Mouse (Mus musculus) CD4-positive, CD25-positive, alpha-beta regulatory T cell, adult 2 months (primary cell): Measurements from ENCODE around the gene Abcf2.
A peak's percentile ranks its signal among the peaks of the same experiment; 100 is the strongest.

Experiments
- DNase-seq: peaks from one replicate; pipeline ENCODE4 v3.0.0-alpha.2; 2012; ENCODE audit warnings: low read depth, low spot score

Gene Abcf2

DNA sequence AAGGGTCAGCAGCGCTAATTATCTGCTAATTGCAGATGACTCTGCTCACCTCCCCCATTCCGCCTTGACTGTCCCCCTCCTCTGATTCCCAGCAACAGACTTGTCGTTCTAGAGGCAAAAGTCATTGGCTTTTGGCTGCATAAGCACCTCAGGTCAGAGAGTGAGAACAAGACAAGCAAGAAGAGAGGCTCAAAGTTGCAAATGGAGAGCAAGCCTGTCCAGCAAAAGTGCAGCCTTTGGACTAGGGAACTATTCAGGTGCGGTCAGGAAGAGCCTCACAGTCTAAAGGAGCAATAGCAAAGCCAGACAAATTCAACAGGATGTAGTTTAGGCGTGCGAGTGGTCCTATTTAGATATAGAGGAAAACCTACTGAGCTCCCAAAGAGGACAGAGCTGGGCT lies 49.5 kb downstream of the Abcf2 start:
- DNase-seq, result no peak

DNA sequence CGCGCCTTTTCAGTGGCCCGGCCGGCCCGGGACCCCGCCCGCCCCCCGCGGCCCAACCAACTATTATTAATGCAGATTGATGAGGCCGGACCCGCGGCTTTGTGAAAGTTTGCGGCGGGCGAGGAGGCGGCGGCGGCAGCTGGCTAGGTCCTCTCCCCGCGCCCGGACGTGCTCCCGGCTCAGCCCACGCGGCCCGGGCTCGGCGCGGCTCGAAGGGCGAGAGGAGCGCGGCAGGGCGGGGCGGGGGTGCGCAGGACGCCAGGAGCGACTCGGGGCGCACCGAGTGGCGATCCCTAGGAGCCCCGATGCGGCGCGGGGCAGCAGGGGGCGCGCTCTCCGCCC lies 50.4 kb downstream of the Abcf2 start, which contains the start of gene Gbx1:
Gene Gbx1 (minus strand): TSS at position 314 of the 342 bp plus-strand sequence.
- DNase-seq, result peak; percentile 49

DNA sequence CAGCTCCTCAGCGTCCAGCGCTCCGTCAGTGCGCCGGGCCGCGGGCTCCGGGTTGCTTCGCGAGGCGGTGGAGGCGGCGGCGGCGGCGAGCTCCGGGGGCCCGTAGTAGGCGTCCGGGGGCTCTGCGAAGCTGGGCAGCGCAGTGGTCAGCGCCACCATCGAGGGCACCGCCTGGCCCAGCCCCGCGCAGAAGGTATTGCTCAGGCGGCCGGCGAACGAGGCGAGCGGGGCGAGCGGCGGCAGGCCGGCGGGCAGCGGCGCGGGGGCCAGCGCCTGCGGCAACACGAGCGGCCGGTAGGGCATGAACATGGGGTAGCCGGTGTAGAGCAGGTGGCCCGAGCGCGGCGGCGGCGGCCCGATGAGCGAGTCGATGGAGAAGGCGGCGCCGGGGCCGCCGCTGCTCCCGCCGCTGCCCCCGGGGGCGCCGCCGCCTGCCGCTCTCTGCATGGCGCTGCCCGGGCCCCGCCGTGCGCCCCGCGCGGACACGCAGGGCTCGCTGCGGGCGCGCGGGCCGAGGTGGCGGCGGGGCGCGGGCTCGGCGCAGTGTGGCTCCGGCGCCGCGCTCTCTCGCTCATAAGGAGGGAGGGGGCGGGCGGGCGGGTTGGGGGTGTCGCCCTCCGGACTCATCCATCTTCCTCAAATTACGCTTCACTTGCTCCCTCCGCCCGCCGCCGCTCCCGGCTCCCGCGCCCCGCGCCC lies 50.9 kb downstream of the Abcf2 start:
- DNase-seq, result no peak

DNA sequence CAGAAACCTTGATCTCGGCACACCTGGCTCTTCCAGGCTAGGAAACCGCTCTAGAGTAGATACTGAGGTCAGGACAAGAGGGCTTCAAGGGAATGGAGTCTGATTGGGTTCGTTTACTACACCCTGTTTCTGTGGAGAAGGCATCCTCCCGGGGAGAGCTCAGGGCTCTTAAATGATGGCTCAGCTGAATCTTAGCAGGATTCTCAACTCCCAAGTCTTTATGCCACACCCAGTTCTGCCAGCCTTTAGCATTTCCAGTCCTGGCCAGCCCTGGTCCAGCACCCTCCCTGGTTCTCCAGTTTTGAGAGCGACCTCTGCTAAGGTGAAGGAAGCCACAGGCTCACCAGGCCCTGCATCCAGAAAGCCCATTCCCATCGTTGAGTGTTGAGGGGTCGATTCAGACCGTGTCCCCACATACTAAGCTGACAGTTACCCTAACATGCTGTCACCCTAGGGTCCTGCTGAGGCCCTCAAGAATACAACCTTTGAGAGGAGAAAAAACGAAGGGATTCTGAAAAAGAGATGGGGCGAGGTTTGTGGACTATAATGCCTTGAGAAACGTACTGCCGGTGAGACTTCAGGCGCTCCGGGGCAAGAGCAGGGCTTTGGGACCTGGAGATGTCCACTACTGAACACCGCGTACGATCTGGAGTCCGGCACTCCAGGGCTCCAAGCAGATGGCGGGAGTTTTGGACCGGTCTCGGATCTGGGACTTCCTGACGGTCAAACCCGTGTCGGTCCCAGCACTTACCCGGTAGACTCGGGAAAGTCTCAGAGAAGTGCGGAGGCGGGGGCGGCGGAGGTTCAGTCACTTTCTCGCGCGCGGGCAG lies 51.7 kb downstream of the Abcf2 start:
- DNase-seq, result no peak

DNA sequence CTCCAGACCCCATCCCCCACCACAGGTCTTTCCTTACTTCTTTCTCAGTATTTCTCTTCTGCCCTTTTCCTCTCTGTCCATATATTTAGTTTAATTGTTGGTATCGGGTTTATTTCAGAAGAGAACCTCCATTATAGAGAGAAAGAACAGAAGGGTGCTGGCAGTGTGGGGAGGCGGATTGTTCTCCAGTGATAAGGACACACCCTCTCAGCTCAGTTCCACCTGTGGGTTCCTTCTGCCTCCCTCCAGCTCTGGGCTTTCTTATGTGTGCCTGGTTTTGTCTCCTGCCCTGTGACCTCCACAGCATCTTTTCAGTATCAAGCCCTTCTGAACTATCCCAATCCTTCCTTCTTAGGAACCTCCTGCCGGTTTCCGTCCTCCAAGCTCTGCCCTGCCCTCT lies 52.7 kb downstream of the Abcf2 start:
- no peak for DNase-seq

DNA sequence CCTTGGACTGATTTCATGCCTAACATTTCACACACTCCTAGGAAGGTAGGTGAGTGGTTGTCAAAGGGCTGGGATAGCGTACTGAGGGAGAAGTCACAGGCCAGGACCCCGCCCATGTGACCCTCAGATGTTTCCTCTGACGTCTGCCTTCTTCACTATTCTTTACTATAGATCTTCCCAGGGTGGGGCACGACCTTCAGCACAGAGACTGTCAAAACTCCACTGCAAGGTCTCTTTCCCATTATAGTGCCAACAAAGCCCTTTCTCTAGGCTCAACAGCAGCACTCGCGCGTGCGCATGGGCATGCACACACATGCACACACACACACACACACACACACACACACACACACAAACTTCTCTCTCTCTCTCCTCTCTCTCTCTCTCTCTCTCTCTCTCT lies 53.5 kb downstream of the Abcf2 start:
- no peak for DNase-seq

DNA sequence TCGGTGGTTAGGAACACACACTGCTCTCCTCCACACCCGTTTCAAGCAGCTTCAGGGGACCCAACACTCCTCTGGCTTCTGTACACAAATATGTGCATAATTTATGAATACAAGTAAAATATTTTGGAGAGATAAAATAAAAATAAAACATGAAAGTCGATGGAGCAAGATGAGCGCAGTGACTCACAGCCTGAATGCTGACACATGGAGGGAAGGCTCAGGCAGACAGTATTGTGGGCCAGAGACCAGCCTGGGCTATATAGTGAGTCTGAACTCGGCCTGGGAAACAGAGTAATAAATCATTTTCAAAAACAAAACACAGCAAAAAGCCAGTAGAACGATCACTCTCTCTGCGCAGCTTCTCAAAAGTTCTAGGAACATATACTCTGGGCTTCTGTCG lies 55.9 kb downstream of the Abcf2 start:
- DNase-seq, result no peak
